Mouse (Mus musculus): ENCODE data around the gene Dusp1. TPM values are rescaled to one million over a fixed set of nuclear protein-coding genes. Genes with fewer than 3 reads are reported as not detected.

The Dusp1 gene
- polyA plus RNA-seq, 1 experiment from 2014 or later: 35.7 TPM

GRCm38 (mm10) chr17:26560526-26561289, 1.2 kb downstream of the Dusp1 start:
- no peaks in the 10 kb centered on the region for H3K27me3 ChIP-seq (ENCODE audit: control insufficient read depth, insufficient read depth, low read length)
- peak overlapping the region; percentile 78 for H3K27ac ChIP-seq (ENCODE audit: low read length)
- peaks cover 21% of the 10 kb centered on the region for H3K4me1 ChIP-seq (ENCODE audit: control insufficient read depth, insufficient read depth, low read length)
- H3K4me3 ChIP-seq (ENCODE audit: low read length): peak overlapping the region; percentile 89
- H3K9me3 ChIP-seq (replicated peaks; ENCODE audit: control insufficient read depth, low read length): no peaks in the 10 kb centered on the region
- H3K4me2 ChIP-seq (ENCODE audit: low read depth, low read length): peak overlapping the region; percentile 85
- WGBS: 33% methylated on average over 9 of the region's 9 CpGs
- peaks cover 17% of the 10 kb centered on the region for H3K36me3 ChIP-seq (ENCODE audit: control insufficient read depth, insufficient read depth)
- ATAC-seq (replicated peaks; ENCODE audit: extremely low read depth, insufficient read depth, low FRiP score): no peak
- H3K9ac ChIP-seq (ENCODE audit: low read length): peak overlapping the region; percentile 75

GRCm38 (mm10) chr17:26553033-26553432, 8.9 kb downstream of the Dusp1 start:
- Histone ChIP-seq H3K9me3 (replicated peaks; ENCODE audit: control insufficient read depth, low read length) (no peaks in the 10 kb centered on the region), H3K4me3 (ENCODE audit: low read length) (no peak overlapping the region), H3K27me3 (ENCODE audit: control insufficient read depth, insufficient read depth, low read length) (no peaks in the 10 kb centered on the region), H3K36me3 (ENCODE audit: control insufficient read depth, insufficient read depth) (no peaks in the 10 kb centered on the region), H3K4me1 (ENCODE audit: control insufficient read depth, insufficient read depth, low read length) (peaks cover 16% of the 10 kb centered on the region; the same call in 1 of the 2 replicates), H3K27ac (ENCODE audit: low read length) (no peak overlapping the region), H3K4me2 (ENCODE audit: low read depth, low read length) (no peak overlapping the region), H3K9ac (ENCODE audit: low read length) (no peak overlapping the region)
- ATAC-seq (replicated peaks; ENCODE audit: extremely low read depth, insufficient read depth, low FRiP score): no peak
- 68% methylated on average over 3 of the region's 3 CpGs for WGBS

GRCm38 (mm10) chr17:26551104-26551503, 10.8 kb downstream of the Dusp1 start:
- H3K4me1 ChIP-seq (ENCODE audit: control insufficient read depth, insufficient read depth, low read length): peaks cover 16% of the 10 kb centered on the region; the same call in 1 of the 2 replicates
- H3K9me3 ChIP-seq (replicated peaks; ENCODE audit: control insufficient read depth, low read length): no peaks in the 10 kb centered on the region
- no peak for ATAC-seq (replicated peaks; ENCODE audit: extremely low read depth, insufficient read depth, low FRiP score)
- no peaks in the 10 kb centered on the region for H3K36me3 ChIP-seq (ENCODE audit: control insufficient read depth, insufficient read depth)
- no peak overlapping the region for H3K4me3 ChIP-seq (ENCODE audit: low read length)
- no peak overlapping the region for H3K9ac ChIP-seq (ENCODE audit: low read length)
- WGBS: 88% methylated on average over 6 of the region's 6 CpGs
- H3K27me3 ChIP-seq (ENCODE audit: control insufficient read depth, insufficient read depth, low read length): no peaks in the 10 kb centered on the region
- H3K27ac ChIP-seq (ENCODE audit: low read length): no peak overlapping the region
- no peak overlapping the region for H3K4me2 ChIP-seq (ENCODE audit: low read depth, low read length)

- no peak overlapping the region for H3K4me2 ChIP-seq (ENCODE audit: low read depth, low read length)
- 27% methylated on average over 12 of the region's 12 CpGs for WGBS
- ATAC-seq (replicated peaks; ENCODE audit: extremely low read depth, insufficient read depth, low FRiP score): no peak
- no peaks in the 10 kb centered on the region for H3K27me3 ChIP-seq (ENCODE audit: control insufficient read depth, insufficient read depth, low read length)
- no peaks in the 10 kb centered on the region for H3K36me3 ChIP-seq (ENCODE audit: control insufficient read depth, insufficient read depth)
- no peak overlapping the region for H3K4me3 ChIP-seq (ENCODE audit: low read length)
- H3K27ac ChIP-seq (ENCODE audit: low read length): peak overlapping the region; percentile 56
- no peaks in the 10 kb centered on the region for H3K9me3 ChIP-seq (replicated peaks; ENCODE audit: control insufficient read depth, low read length)
- peaks cover 23% of the 10 kb centered on the region for H3K4me1 ChIP-seq (ENCODE audit: control insufficient read depth, insufficient read depth, low read length)
- H3K9ac ChIP-seq (ENCODE audit: low read length): no peak overlapping the region
These were observed 12.6 kb downstream of the Dusp1 start for GRCm38 (mm10) chr17:26549148-26549809.

GRCm38 (mm10) chr17:26548566-26548965, 13.4 kb downstream of the Dusp1 start:
- peak overlapping the region; percentile 56 for H3K27ac ChIP-seq (ENCODE audit: low read length)
- no peak overlapping the region for H3K4me3 ChIP-seq (ENCODE audit: low read length)
- no peak overlapping the region for H3K9ac ChIP-seq (ENCODE audit: low read length)
- H3K4me1 ChIP-seq (ENCODE audit: control insufficient read depth, insufficient read depth, low read length): peaks cover 24% of the 10 kb centered on the region
- H3K27me3 ChIP-seq (ENCODE audit: control insufficient read depth, insufficient read depth, low read length): no peaks in the 10 kb centered on the region
- H3K9me3 ChIP-seq (replicated peaks; ENCODE audit: control insufficient read depth, low read length): no peaks in the 10 kb centered on the region
- ATAC-seq (replicated peaks; ENCODE audit: extremely low read depth, insufficient read depth, low FRiP score): no peak
- H3K4me2 ChIP-seq (ENCODE audit: low read depth, low read length): no peak overlapping the region
- no peaks in the 10 kb centered on the region for H3K36me3 ChIP-seq (ENCODE audit: control insufficient read depth, insufficient read depth)
- whole genome bisulfite sequencing: 12% methylated on average over 5 of the region's 5 CpGs

GRCm38 (mm10) chr17:26547771-26548170, 14.2 kb downstream of the Dusp1 start:
- Histone ChIP-seq H3K27me3 (ENCODE audit: control insufficient read depth, insufficient read depth, low read length) (no peaks in the 10 kb centered on the region), H3K4me1 (ENCODE audit: control insufficient read depth, insufficient read depth, low read length) (peaks cover 24% of the 10 kb centered on the region), H3K9me3 (replicated peaks; ENCODE audit: control insufficient read depth, low read length) (no peaks in the 10 kb centered on the region), H3K36me3 (ENCODE audit: control insufficient read depth, insufficient read depth) (no peaks in the 10 kb centered on the region), H3K4me2 (ENCODE audit: low read depth, low read length) (0 out of 2 replicates have a peak overlapping the region, but pooled peaks have one; percentile 0), H3K4me3 (ENCODE audit: low read length) (no peak overlapping the region), H3K9ac (ENCODE audit: low read length) (no peak overlapping the region), H3K27ac (ENCODE audit: low read length) (peak overlapping the region; percentile 78)
- 39% methylated on average over 7 of the region's 7 CpGs for WGBS
- peak; percentile 84 for ATAC-seq (replicated peaks; ENCODE audit: extremely low read depth, insufficient read depth, low FRiP score)

- H3K4me3 ChIP-seq (ENCODE audit: low read length): no peak overlapping the region
- H3K36me3 ChIP-seq (ENCODE audit: control insufficient read depth, insufficient read depth): no peaks in the 10 kb centered on the region
- H3K27me3 ChIP-seq (ENCODE audit: control insufficient read depth, insufficient read depth, low read length): no peaks in the 10 kb centered on the region
- H3K27ac ChIP-seq (ENCODE audit: low read length): peak overlapping the region; percentile 44
- no peak overlapping the region for H3K4me2 ChIP-seq (ENCODE audit: low read depth, low read length)
- peak overlapping the region; percentile 31; the same call in 1 of the 2 replicates for H3K9ac ChIP-seq (ENCODE audit: low read length)
- WGBS: 57% methylated on average over 8 of the region's 8 CpGs
- H3K4me1 ChIP-seq (ENCODE audit: control insufficient read depth, insufficient read depth, low read length): peaks cover 14% of the 10 kb centered on the region
- no peak for ATAC-seq (replicated peaks; ENCODE audit: extremely low read depth, insufficient read depth, low FRiP score)
- H3K9me3 ChIP-seq (replicated peaks; ENCODE audit: control insufficient read depth, low read length): no peaks in the 10 kb centered on the region
These were observed 17.5 kb downstream of the Dusp1 start for GRCm38 (mm10) chr17:26544319-26544963.

- 85% methylated on average over 5 of the region's 5 CpGs for WGBS
- ATAC-seq (replicated peaks; ENCODE audit: extremely low read depth, insufficient read depth, low FRiP score): no peak
These were observed 21.8 kb downstream of the Dusp1 start for GRCm38 (mm10) chr17:26540083-26540482.

More at GRCm38 (mm10) chr17:26540083-26540482, 21.8 kb downstream of the Dusp1 start:
- peaks cover 15% of the 10 kb centered on the region for H3K4me1 ChIP-seq (ENCODE audit: control insufficient read depth, insufficient read depth, low read length)
- no peaks in the 10 kb centered on the region for H3K27me3 ChIP-seq (ENCODE audit: control insufficient read depth, insufficient read depth, low read length)
- no peak overlapping the region for H3K27ac ChIP-seq (ENCODE audit: low read length)
- no peaks in the 10 kb centered on the region for H3K36me3 ChIP-seq (ENCODE audit: control insufficient read depth, insufficient read depth)
- no peak overlapping the region for H3K4me3 ChIP-seq (ENCODE audit: low read length)
- no peak overlapping the region for H3K9ac ChIP-seq (ENCODE audit: low read length)
- H3K9me3 ChIP-seq (replicated peaks; ENCODE audit: control insufficient read depth, low read length): no peaks in the 10 kb centered on the region
- H3K4me2 ChIP-seq (ENCODE audit: low read depth, low read length): no peak overlapping the region

Data from heart, embryonic 16.5 days (tissue).